Mouse (Mus musculus): ENCODE results near the gene Ncbp1. TPM values are rescaled to one million over a fixed set of nuclear protein-coding genes. Genes with fewer than 3 reads are reported as not detected.

Ncbp1 gene
- total and polyA plus RNA-seq, 3 experiments, result 14.9 to 21.0 (median 19.1) TPM

- no peaks in the 10 kb centered on the region; the same call in 1 of the 2 replicates for H3K36me3 ChIP-seq (ENCODE audit: control insufficient read depth, insufficient read depth, low read length)
- H3K79me2 ChIP-seq (replicated peaks; ENCODE audit: control insufficient read depth, insufficient read depth, low read length), result peaks cover 8% of the 10 kb centered on the region
- TF ChIP-seq POLR2A (IDR thresholded peaks at IDR 0.05; ENCODE audit: insufficient read depth, low read depth, low read length), result no peak
- TF ChIP-seq EP300 (IDR thresholded peaks at IDR 0.05; ENCODE audit: insufficient read depth, low read depth, low read length), result no peak
- no peak for TF ChIP-seq CTCF (IDR thresholded peaks at IDR 0.05)
- H3K4me1 ChIP-seq (ENCODE audit: control insufficient read depth, insufficient read depth, low read length), result peaks cover 3% of the 10 kb centered on the region
- no peaks in the 10 kb centered on the region for H3K27me3 ChIP-seq (ENCODE audit: control insufficient read depth, insufficient read depth, low read length)
- peak overlapping the region; percentile 98 for H3K27ac ChIP-seq
- 6% methylated on average over 17 of the region's 17 CpGs for WGBS
- intact Hi-C loops (cut with DNase I), result loop anchor here (2.0 kb wide), 1 partner anchor 251 kb away; the partner anchor contains the start of gene Trmo
- H3K4me3 ChIP-seq, result peak overlapping the region; percentile 90
- no peak for DNase-seq
- H3K9ac ChIP-seq (ENCODE audit: low read depth, low read length), result peak overlapping the region; percentile 98
Observed at GRCm38 (mm10) chr4:46137629-46138286, 655 bp upstream of the Ncbp1 start.

GRCm38 (mm10) chr4:46144323-46144722, 5.9 kb downstream of the Ncbp1 start:
- intact Hi-C loops (cut with DNase I), result loop anchor here (5.0 kb wide), 1 partner anchor 233 kb away; no protein-coding TSS in a partner anchor
- H3K36me3 ChIP-seq (ENCODE audit: control insufficient read depth, insufficient read depth, low read length), result peaks cover 2% of the 10 kb centered on the region; the same call in 1 of the 2 replicates
- H3K9ac ChIP-seq (ENCODE audit: low read depth, low read length), result no peak overlapping the region
- TF ChIP-seq CTCF (IDR thresholded peaks at IDR 0.05), result peak; percentile 54
- TF ChIP-seq EP300 (IDR thresholded peaks at IDR 0.05; ENCODE audit: insufficient read depth, low read depth, low read length), result no peak
- H3K79me2 ChIP-seq (replicated peaks; ENCODE audit: control insufficient read depth, insufficient read depth, low read length), result peaks cover 10% of the 10 kb centered on the region
- H3K4me3 ChIP-seq, result no peak overlapping the region
- no peak overlapping the region for H3K27ac ChIP-seq
- no peaks in the 10 kb centered on the region for H3K27me3 ChIP-seq (ENCODE audit: control insufficient read depth, insufficient read depth, low read length)
- H3K4me1 ChIP-seq (ENCODE audit: control insufficient read depth, insufficient read depth, low read length), result peaks cover 3% of the 10 kb centered on the region
- 71% methylated on average over 3 of the region's 3 CpGs for WGBS
- DNase-seq, result no peak

GRCm38 (mm10) chr4:46146881-46147280, 8.5 kb downstream of the Ncbp1 start:
- Histone ChIP-seq H3K27me3 (ENCODE audit: control insufficient read depth, insufficient read depth, low read length) (no peaks in the 10 kb centered on the region), H3K27ac (no peak overlapping the region), H3K79me2 (replicated peaks; ENCODE audit: control insufficient read depth, insufficient read depth, low read length) (peaks cover 4% of the 10 kb centered on the region), H3K4me1 (ENCODE audit: control insufficient read depth, insufficient read depth, low read length) (no peaks in the 10 kb centered on the region), H3K9ac (ENCODE audit: low read depth, low read length) (no peak overlapping the region), H3K36me3 (ENCODE audit: control insufficient read depth, insufficient read depth, low read length) (peaks cover 2% of the 10 kb centered on the region; the same call in 1 of the 2 replicates), H3K4me3 (no peak overlapping the region)
- WGBS, result 84% methylated on average over 1 of the region's 1 CpGs
- DNase-seq, result no peak
- intact Hi-C loops (cut with DNase I), result no loop called here
- no peak for TF ChIP-seq EP300 (IDR thresholded peaks at IDR 0.05; ENCODE audit: insufficient read depth, low read depth, low read length)
- TF ChIP-seq CTCF (IDR thresholded peaks at IDR 0.05), result no peak
- TF ChIP-seq POLR2A (IDR thresholded peaks at IDR 0.05; ENCODE audit: insufficient read depth, low read depth, low read length), result no peak

- DNase-seq, result no peak
- Histone ChIP-seq H3K36me3 (ENCODE audit: control insufficient read depth, insufficient read depth, low read length) (peaks cover 2% of the 10 kb centered on the region), H3K79me2 (replicated peaks; ENCODE audit: control insufficient read depth, insufficient read depth, low read length) (no peaks in the 10 kb centered on the region), H3K4me3 (no peak overlapping the region), H3K27me3 (ENCODE audit: control insufficient read depth, insufficient read depth, low read length) (no peaks in the 10 kb centered on the region), H3K9ac (ENCODE audit: low read depth, low read length) (no peak overlapping the region), H3K4me1 (ENCODE audit: control insufficient read depth, insufficient read depth, low read length) (no peaks in the 10 kb centered on the region), H3K27ac (no peak overlapping the region)
- WGBS, result 90% methylated on average over 12 of the region's 12 CpGs
- TF ChIP-seq CTCF (IDR thresholded peaks at IDR 0.05) (no peak), EP300 (IDR thresholded peaks at IDR 0.05; ENCODE audit: insufficient read depth, low read depth, low read length) (no peak), POLR2A (IDR thresholded peaks at IDR 0.05; ENCODE audit: insufficient read depth, low read depth, low read length) (no peak)
- intact Hi-C loops (cut with DNase I), result no loop called here
Observed at GRCm38 (mm10) chr4:46151903-46152544, 13.6 kb downstream of the Ncbp1 start.

- Histone ChIP-seq H3K27me3 (ENCODE audit: control insufficient read depth, insufficient read depth, low read length) (no peaks in the 10 kb centered on the region), H3K36me3 (ENCODE audit: control insufficient read depth, insufficient read depth, low read length) (no peaks in the 10 kb centered on the region), H3K27ac (no peak overlapping the region), H3K4me1 (ENCODE audit: control insufficient read depth, insufficient read depth, low read length) (no peaks in the 10 kb centered on the region), H3K9ac (ENCODE audit: low read depth, low read length) (no peak overlapping the region), H3K79me2 (replicated peaks; ENCODE audit: control insufficient read depth, insufficient read depth, low read length) (no peaks in the 10 kb centered on the region), H3K4me3 (no peak overlapping the region)
- no peak for DNase-seq
- TF ChIP-seq CTCF (IDR thresholded peaks at IDR 0.05) (no peak), EP300 (IDR thresholded peaks at IDR 0.05; ENCODE audit: insufficient read depth, low read depth, low read length) (no peak), POLR2A (IDR thresholded peaks at IDR 0.05; ENCODE audit: insufficient read depth, low read depth, low read length) (no peak)
- intact Hi-C loops (cut with DNase I), result no loop called here
- 87% methylated on average over 2 of the region's 2 CpGs for WGBS
Observed at GRCm38 (mm10) chr4:46164027-46164426, 25.6 kb downstream of the Ncbp1 start.

- DNase-seq, result no peak
- no peaks in the 10 kb centered on the region for H3K36me3 ChIP-seq (ENCODE audit: control insufficient read depth, insufficient read depth, low read length)
- no peak overlapping the region for H3K27ac ChIP-seq
- H3K9ac ChIP-seq (ENCODE audit: low read depth, low read length), result no peak overlapping the region
- H3K27me3 ChIP-seq (ENCODE audit: control insufficient read depth, insufficient read depth, low read length), result no peaks in the 10 kb centered on the region
- H3K4me3 ChIP-seq, result no peak overlapping the region
- H3K79me2 ChIP-seq (replicated peaks; ENCODE audit: control insufficient read depth, insufficient read depth, low read length), result no peaks in the 10 kb centered on the region
- H3K4me1 ChIP-seq (ENCODE audit: control insufficient read depth, insufficient read depth, low read length), result no peaks in the 10 kb centered on the region
- 97% methylated on average over 5 of the region's 5 CpGs for WGBS
- TF ChIP-seq POLR2A (IDR thresholded peaks at IDR 0.05; ENCODE audit: insufficient read depth, low read depth, low read length) (no peak), EP300 (IDR thresholded peaks at IDR 0.05; ENCODE audit: insufficient read depth, low read depth, low read length) (no peak), CTCF (IDR thresholded peaks at IDR 0.05) (no peak)
- intact Hi-C loops (cut with DNase I), result no loop called here
Observed at GRCm38 (mm10) chr4:46165831-46166230, 27.4 kb downstream of the Ncbp1 start.

Measured in heart, adult 2 months (tissue).